Mouse (Mus musculus) liver, adult 2 months (tissue): ENCODE data around the gene Acvr1.

Experiments
- CTCF ChIP-seq: fragments of 200-500 bp; IDR thresholded peaks from 2 replicates; pipeline ENCODE4 v1.5.1; 2011; ENCODE audit warnings: low read depth, low read length, control low read depth
- POLR2A ChIP-seq: fragments of 200-500 bp; IDR thresholded peaks from 2 replicates; pipeline ENCODE4 v1.6.1; 2011; ENCODE audit warnings: low read length, control low read depth; ENCODE audit not compliant: insufficient read depth; ENCODE audit errors: extremely low read depth

DNA sequence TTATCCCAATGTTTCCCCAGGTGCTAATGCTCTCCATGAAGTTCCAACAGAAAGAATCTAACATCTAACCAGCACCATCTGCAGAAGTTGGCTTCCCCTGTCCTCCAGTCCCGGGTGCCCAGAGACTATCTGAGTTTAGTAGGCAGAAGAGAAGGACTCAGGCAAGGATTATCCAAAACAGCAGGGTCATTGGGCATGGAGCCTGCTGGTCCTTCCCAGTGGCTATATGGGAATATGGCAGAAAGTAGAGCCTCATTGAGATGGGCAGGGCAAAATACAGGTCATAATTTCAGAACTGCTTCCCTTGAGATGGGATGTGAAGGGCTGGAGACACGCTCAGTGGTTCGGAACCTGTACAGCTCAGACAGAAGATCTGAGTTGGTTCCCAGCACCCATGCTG lies 39.2 kb downstream of the Acvr1 start:
- TF ChIP-seq CTCF (no peak), POLR2A (no peak)
